In genomic region chr8:123725261-123725660, GRCm38 (mm10) we compare ENCODE assay signal across 21 mouse cellular contexts.
DNase-seq lines count a peak whose midpoint lies in the region; ATAC-seq and TF ChIP-seq lines count a peak whose summit lies in the region.
"Had no signal": no experiment of that assay in that cellular context is flagged by ENCODE, and none has a peak within 500 bp of the region (broad histone marks: within the 10 kb centered on the region; RNA-seq: fewer than 3 reads in every experiment).

No protein-coding gene starts in this region.

- no peak overlapping the region for H3K4me2 ChIP-seq in hindbrain, embryonic 15.5 days
- no peak overlapping the region for H3K4me2 ChIP-seq in hindbrain, embryonic 14.5 days (replicated peaks)
- H3K4me2 ChIP-seq in midbrain, embryonic 14.5 days (ENCODE audit: low read length), result no peak overlapping the region
- H3K4me2 ChIP-seq: embryonic facial prominence, embryonic 13.5 days; hindbrain, embryonic 13.5 days had no signal

- no peaks in the 10 kb centered on the region for H3K27me3 ChIP-seq in hindbrain, embryonic 15.5 days
- H3K27me3 ChIP-seq in hindbrain, embryonic 14.5 days (ENCODE audit: control insufficient read depth, insufficient read depth, low read length), result no peaks in the 10 kb centered on the region
- H3K27me3 ChIP-seq in midbrain, embryonic 14.5 days (ENCODE audit: control insufficient read depth, insufficient read depth, low read length), result no peaks in the 10 kb centered on the region
- H3K27me3 ChIP-seq in midbrain, embryonic 10.5 days (ENCODE audit: low read depth, poor library complexity, severe bottlenecking), result peaks cover 27% of the 10 kb centered on the region
- H3K27me3 ChIP-seq: Patski had no signal

- no peaks in the 10 kb centered on the region for H3K36me3 ChIP-seq in hindbrain, embryonic 15.5 days
- no peaks in the 10 kb centered on the region for H3K36me3 ChIP-seq in hindbrain, embryonic 14.5 days (replicated peaks; ENCODE audit: control insufficient read depth, insufficient read depth)
- H3K36me3 ChIP-seq in midbrain, embryonic 14.5 days (ENCODE audit: control insufficient read depth, insufficient read depth, low read length), result no peaks in the 10 kb centered on the region
- H3K36me3 ChIP-seq in midbrain, embryonic 10.5 days, result no peaks in the 10 kb centered on the region
- H3K36me3 ChIP-seq: embryonic facial prominence, embryonic 13.5 days; heart, embryonic 10.5 days; hindbrain, embryonic 13.5 days had no signal

- no peak for DNase-seq in hindbrain, embryonic 14.5 days (ENCODE audit: low spot score)
- peak; percentile 58 for DNase-seq in midbrain, embryonic 14.5 days
- no peak for DNase-seq in midbrain, embryonic 10.5 days (ENCODE audit: low spot score)
- peak; percentile 55 for DNase-seq in brain, embryonic 14.5 days (ENCODE audit: low read depth)
- no peak for DNase-seq in adrenal gland, postnatal 10 days
- DNase-seq: adrenal gland, postnatal 25 days; cerebellum, adult 11 months; cerebellum, adult 9-10 months; cerebellum, postnatal 25 days; gastrocnemius, postnatal 10 days; heart, adult 18-20 months; heart, postnatal 10 days; heart, postnatal 4 days had no signal

- no peaks in the 10 kb centered on the region for H3K9me3 ChIP-seq in hindbrain, embryonic 15.5 days
- no peaks in the 10 kb centered on the region for H3K9me3 ChIP-seq in hindbrain, embryonic 14.5 days (ENCODE audit: control insufficient read depth, low read length)
- no peaks in the 10 kb centered on the region for H3K9me3 ChIP-seq in midbrain, embryonic 14.5 days (ENCODE audit: control insufficient read depth, low read length)
- H3K9me3 ChIP-seq in midbrain, embryonic 10.5 days (replicated peaks), result no peaks in the 10 kb centered on the region
- H3K9me3 ChIP-seq: embryonic facial prominence, embryonic 13.5 days; heart, embryonic 10.5 days; hindbrain, embryonic 13.5 days had no signal

- no peak for TF ChIP-seq POLR2A in brain, embryonic 14.5 days (IDR thresholded peaks at IDR 0.05; ENCODE audit: borderline replicate concordance, extremely low read depth, insufficient read depth, insufficient read length, poor library complexity, severe bottlenecking)

- no peak for ATAC-seq in hindbrain, embryonic 15.5 days (ENCODE audit: low FRiP score, low read depth)
- no peak for ATAC-seq in hindbrain, embryonic 14.5 days (ENCODE audit: low FRiP score)
- no peak for ATAC-seq in midbrain, embryonic 14.5 days (ENCODE audit: low FRiP score, low TSS enrichment)
- ATAC-seq: activated CD4-positive, CD25-positive, alpha-beta regulatory T cell, adult 4 months; forebrain, embryonic 14.5 days; inflammation-experienced regulatory T-cells, adult 6 months; Patski had no signal

- H3K27ac ChIP-seq in hindbrain, embryonic 15.5 days (replicated peaks), result 0 out of 2 replicates have a peak overlapping the region, but pooled peaks have one; percentile 26
- no peak overlapping the region for H3K27ac ChIP-seq in hindbrain, embryonic 14.5 days
- H3K27ac ChIP-seq in midbrain, embryonic 14.5 days (replicated peaks; ENCODE audit: low read depth, low read length), result no peak overlapping the region
- H3K27ac ChIP-seq in midbrain, embryonic 10.5 days (replicated peaks), result no peak overlapping the region
- H3K27ac ChIP-seq: embryonic facial prominence, embryonic 13.5 days; heart, embryonic 10.5 days; hindbrain, embryonic 13.5 days had no signal

- H3K9ac ChIP-seq in hindbrain, embryonic 15.5 days, result no peak overlapping the region
- H3K9ac ChIP-seq in hindbrain, embryonic 14.5 days, result no peak overlapping the region
- no peak overlapping the region for H3K9ac ChIP-seq in midbrain, embryonic 14.5 days (replicated peaks; ENCODE audit: low read length)
- H3K9ac ChIP-seq: embryonic facial prominence, embryonic 13.5 days; hindbrain, embryonic 13.5 days had no signal

- 42% methylated on average over 7 of the region's 7 CpGs for WGBS in hindbrain, embryonic 15.5 days
- WGBS in hindbrain, embryonic 14.5 days, result 49% methylated on average over 7 of the region's 7 CpGs
- WGBS in midbrain, embryonic 14.5 days, result 55% methylated on average over 7 of the region's 7 CpGs
- 75% methylated on average over 7 of the region's 7 CpGs for WGBS in midbrain, embryonic 10.5 days

- H3K4me3 ChIP-seq in hindbrain, embryonic 15.5 days, result no peak overlapping the region
- no peak overlapping the region for H3K4me3 ChIP-seq in hindbrain, embryonic 14.5 days (replicated peaks; ENCODE audit: low read length)
- H3K4me3 ChIP-seq in midbrain, embryonic 14.5 days (replicated peaks; ENCODE audit: low read depth, low read length), result no peak overlapping the region
- no peak overlapping the region for H3K4me3 ChIP-seq in midbrain, embryonic 10.5 days
- H3K4me3 ChIP-seq: embryonic facial prominence, embryonic 13.5 days; heart, embryonic 10.5 days; hindbrain, embryonic 13.5 days had no signal

- TF ChIP-seq CTCF in brain, embryonic 14.5 days (IDR thresholded peaks at IDR 0.05; ENCODE audit: borderline replicate concordance, extremely low read depth, insufficient read depth, insufficient read length), result no peak

- peaks cover 35% of the 10 kb centered on the region for H3K4me1 ChIP-seq in hindbrain, embryonic 15.5 days (replicated peaks)
- peaks cover 31% of the 10 kb centered on the region for H3K4me1 ChIP-seq in hindbrain, embryonic 14.5 days (replicated peaks; ENCODE audit: control insufficient read depth, insufficient read depth, low read length)
- H3K4me1 ChIP-seq in midbrain, embryonic 14.5 days (ENCODE audit: control insufficient read depth, insufficient read depth, low read length), result peaks cover 23% of the 10 kb centered on the region
- peaks cover 55% of the 10 kb centered on the region for H3K4me1 ChIP-seq in midbrain, embryonic 10.5 days

Comparison
In these comparisons a context has a peak if more than half of its experiments do, and no peak if none do; other contexts are left out.
1. DNase-seq: peak in midbrain, embryonic 14.5 days (single experiment) and brain, embryonic 14.5 days (single experiment); none in hindbrain, embryonic 14.5 days (single experiment), midbrain, embryonic 10.5 days (single experiment) and adrenal gland, postnatal 10 days (single experiment).